Mouse (Mus musculus): ENCODE data around the gene Dalrd3. TPM values are rescaled to one million over a fixed set of nuclear protein-coding genes. Genes with fewer than 3 reads are reported as not detected.
"Not testable (repeated sequence)": the region's sequence is repeated elsewhere in the genome, so short reads cannot be mapped to it uniquely, and the experiment has no call there.

Dalrd3 gene
- polyA plus RNA-seq, 1 experiment from 2014 or later = 175 TPM

GRCm38 (mm10) chr9:108599021-108599566 is 29.4 kb downstream of the Dalrd3 start:
- Histone ChIP-seq H3K9me3 (ENCODE audit: control insufficient read depth, low read length) (no peaks in the 10 kb centered on the region), H3K27ac (ENCODE audit: low read depth, low read length) (no peak overlapping the region), H3K9ac (ENCODE audit: low read depth, low read length) (no peak overlapping the region), H3K4me3 (ENCODE audit: low read depth, low read length) (no peak overlapping the region), H3K4me2 (replicated peaks; ENCODE audit: low read depth, low read length) (no peak overlapping the region), H3K36me3 (ENCODE audit: control insufficient read depth, insufficient read depth, low read length) (peaks cover 3% of the 10 kb centered on the region; the same call in 1 of the 2 replicates), H3K4me1 (replicated peaks; ENCODE audit: control insufficient read depth, insufficient read depth, low read length) (no peaks in the 10 kb centered on the region), H3K27me3 (ENCODE audit: control insufficient read depth, insufficient read depth, low read length) (no peaks in the 10 kb centered on the region)
- WGBS = 79% methylated on average over 4 of the region's 4 CpGs
- DNase-seq (ENCODE audit: low spot score) (peak; percentile 91), ATAC-seq (ENCODE audit: low FRiP score) (no peak)

GRCm38 (mm10) chr9:108600011-108600410 is 30.3 kb downstream of the Dalrd3 start:
- Histone ChIP-seq H3K4me1 (replicated peaks; ENCODE audit: control insufficient read depth, insufficient read depth, low read length) (no peaks in the 10 kb centered on the region), H3K9me3 (ENCODE audit: control insufficient read depth, low read length) (no peaks in the 10 kb centered on the region), H3K27me3 (ENCODE audit: control insufficient read depth, insufficient read depth, low read length) (no peaks in the 10 kb centered on the region), H3K4me3 (ENCODE audit: low read depth, low read length) (no peak overlapping the region), H3K4me2 (replicated peaks; ENCODE audit: low read depth, low read length) (no peak overlapping the region), H3K27ac (ENCODE audit: low read depth, low read length) (no peak overlapping the region), H3K36me3 (ENCODE audit: control insufficient read depth, insufficient read depth, low read length) (peaks cover 3% of the 10 kb centered on the region; the same call in 1 of the 2 replicates), H3K9ac (ENCODE audit: low read depth, low read length) (no peak overlapping the region)
- ATAC-seq (ENCODE audit: low FRiP score) = no peak
- WGBS = 54% methylated on average over 2 of the region's 2 CpGs
- no peak for DNase-seq (ENCODE audit: low spot score)

- Histone ChIP-seq H3K4me3 (ENCODE audit: low read depth, low read length) (no peak overlapping the region), H3K4me2 (replicated peaks; ENCODE audit: low read depth, low read length) (no peak overlapping the region), H3K27me3 (ENCODE audit: control insufficient read depth, insufficient read depth, low read length) (no peaks in the 10 kb centered on the region), H3K9me3 (ENCODE audit: control insufficient read depth, low read length) (no peaks in the 10 kb centered on the region), H3K4me1 (replicated peaks; ENCODE audit: control insufficient read depth, insufficient read depth, low read length) (no peaks in the 10 kb centered on the region), H3K9ac (ENCODE audit: low read depth, low read length) (no peak overlapping the region), H3K36me3 (ENCODE audit: control insufficient read depth, insufficient read depth, low read length) (peaks cover 7% of the 10 kb centered on the region; the same call in 1 of the 2 replicates), H3K27ac (ENCODE audit: low read depth, low read length) (no peak overlapping the region)
- ATAC-seq (ENCODE audit: low FRiP score) (no peak), DNase-seq (ENCODE audit: low spot score) (no peak)
- 83% methylated on average over 4 of the region's 4 CpGs for WGBS
Observed at GRCm38 (mm10) chr9:108601986-108602385, 32.3 kb downstream of the Dalrd3 start.

- H3K4me2 ChIP-seq (replicated peaks; ENCODE audit: low read depth, low read length); DNase-seq (ENCODE audit: low spot score); ATAC-seq (ENCODE audit: low FRiP score); H3K9ac ChIP-seq (ENCODE audit: low read depth, low read length); H3K4me3 ChIP-seq (ENCODE audit: low read depth, low read length); H3K27ac ChIP-seq (ENCODE audit: low read depth, low read length); H3K27me3 ChIP-seq (ENCODE audit: control insufficient read depth, insufficient read depth, low read length); H3K4me1 ChIP-seq (replicated peaks; ENCODE audit: control insufficient read depth, insufficient read depth, low read length); H3K9me3 ChIP-seq (ENCODE audit: control insufficient read depth, low read length): not testable (repeated sequence)
- peaks cover 13% of the 10 kb centered on the region; the same call in 1 of the 2 replicates for H3K36me3 ChIP-seq (ENCODE audit: control insufficient read depth, insufficient read depth, low read length)
- WGBS = 92% methylated on average over 5 of the region's 5 CpGs
Observed at GRCm38 (mm10) chr9:108607929-108608328, 38.2 kb downstream of the Dalrd3 start.

GRCm38 (mm10) chr9:108608889-108609288 is 39.2 kb downstream of the Dalrd3 start:
- no peak overlapping the region for H3K9ac ChIP-seq (ENCODE audit: low read depth, low read length)
- no peaks in the 10 kb centered on the region for H3K27me3 ChIP-seq (ENCODE audit: control insufficient read depth, insufficient read depth, low read length)
- no peaks in the 10 kb centered on the region for H3K9me3 ChIP-seq (ENCODE audit: control insufficient read depth, low read length)
- H3K4me2 ChIP-seq (replicated peaks; ENCODE audit: low read depth, low read length) = no peak overlapping the region
- H3K36me3 ChIP-seq (ENCODE audit: control insufficient read depth, insufficient read depth, low read length) = peaks cover 10% of the 10 kb centered on the region; the same call in 1 of the 2 replicates
- WGBS = 96% methylated on average over 4 of the region's 4 CpGs
- DNase-seq (ENCODE audit: low spot score) (no peak), ATAC-seq (ENCODE audit: low FRiP score) (no peak)
- H3K27ac ChIP-seq (ENCODE audit: low read depth, low read length) = no peak overlapping the region
- H3K4me3 ChIP-seq (ENCODE audit: low read depth, low read length) = no peak overlapping the region
- H3K4me1 ChIP-seq (replicated peaks; ENCODE audit: control insufficient read depth, insufficient read depth, low read length) = no peaks in the 10 kb centered on the region

GRCm38 (mm10) chr9:108611488-108611887 is 41.8 kb downstream of the Dalrd3 start:
- Histone ChIP-seq H3K27me3 (ENCODE audit: control insufficient read depth, insufficient read depth, low read length) (no peaks in the 10 kb centered on the region), H3K4me3 (ENCODE audit: low read depth, low read length) (no peak overlapping the region), H3K9ac (ENCODE audit: low read depth, low read length) (no peak overlapping the region), H3K9me3 (ENCODE audit: control insufficient read depth, low read length) (no peaks in the 10 kb centered on the region), H3K4me1 (replicated peaks; ENCODE audit: control insufficient read depth, insufficient read depth, low read length) (no peaks in the 10 kb centered on the region), H3K27ac (ENCODE audit: low read depth, low read length) (no peak overlapping the region), H3K36me3 (ENCODE audit: control insufficient read depth, insufficient read depth, low read length) (peaks cover 6% of the 10 kb centered on the region; the same call in 1 of the 2 replicates), H3K4me2 (replicated peaks; ENCODE audit: low read depth, low read length) (no peak overlapping the region)
- 97% methylated on average over 10 of the region's 10 CpGs for WGBS
- no peak for ATAC-seq (ENCODE audit: low FRiP score)
- no peak for DNase-seq (ENCODE audit: low spot score)

- 90% methylated on average over 1 of the region's 1 CpGs for WGBS
- Histone ChIP-seq H3K9me3 (ENCODE audit: control insufficient read depth, low read length) (no peaks in the 10 kb centered on the region), H3K4me1 (replicated peaks; ENCODE audit: control insufficient read depth, insufficient read depth, low read length) (no peaks in the 10 kb centered on the region), H3K9ac (ENCODE audit: low read depth, low read length) (no peak overlapping the region), H3K27ac (ENCODE audit: low read depth, low read length) (no peak overlapping the region), H3K27me3 (ENCODE audit: control insufficient read depth, insufficient read depth, low read length) (no peaks in the 10 kb centered on the region), H3K4me2 (replicated peaks; ENCODE audit: low read depth, low read length) (no peak overlapping the region), H3K36me3 (ENCODE audit: control insufficient read depth, insufficient read depth, low read length) (no peaks in the 10 kb centered on the region; the same call in 1 of the 2 replicates), H3K4me3 (ENCODE audit: low read depth, low read length) (no peak overlapping the region)
- DNase-seq (ENCODE audit: low spot score) = no peak
- no peak for ATAC-seq (ENCODE audit: low FRiP score)
Observed at GRCm38 (mm10) chr9:108617301-108617700, 47.6 kb downstream of the Dalrd3 start.

MicroRNAs within 50 kb of the gene (microRNA counts, 519-probe panel; counts per million panel counts)
- microRNA mmu-miR-191 (4,696 counts per million, percentile 56 among the panel's probes with 10 or more counts), microRNA mmu-miR-425 (3,467 counts per million, percentile 23 among the panel's probes with 10 or more counts)

Other genes with a start within 250 kb of the Dalrd3 start
- gene Gpx1, start 231.0 kb upstream of the Dalrd3 start, polyA plus RNA-seq (2014; fragmentation: Nextera tagmentation; extraction: Ambion mirVana) = 821 and 840 TPM in 2 replicates
- 131 and 143 TPM in 2 replicates for gene Usp4, start 222.0 kb upstream of the Dalrd3 start, polyA plus RNA-seq (2014; fragmentation: Nextera tagmentation; extraction: Ambion mirVana)
- 1.0 and 1.8 TPM in 2 replicates for gene 1700102P08Rik, start 177.1 kb upstream of the Dalrd3 start, polyA plus RNA-seq (2014; fragmentation: Nextera tagmentation; extraction: Ambion mirVana)
- gene Ccdc36, start 141.4 kb upstream of the Dalrd3 start, polyA plus RNA-seq (2014; fragmentation: Nextera tagmentation; extraction: Ambion mirVana) = 1.3 and 1.6 TPM in 2 replicates
- gene BC048562, start 133.4 kb upstream of the Dalrd3 start, polyA plus RNA-seq (2014; fragmentation: Nextera tagmentation; extraction: Ambion mirVana) = not detected in 2 replicates
- gene Ccdc71, start 109.4 kb upstream of the Dalrd3 start, polyA plus RNA-seq (2014; fragmentation: Nextera tagmentation; extraction: Ambion mirVana) = 44.1 TPM in 2 replicates
- gene Klhdc8b, start 108.3 kb upstream of the Dalrd3 start, polyA plus RNA-seq (2014; fragmentation: Nextera tagmentation; extraction: Ambion mirVana) = 23.8 and 28.8 TPM in 2 replicates
- gene Lamb2, start 90.2 kb upstream of the Dalrd3 start, polyA plus RNA-seq (2014; fragmentation: Nextera tagmentation; extraction: Ambion mirVana) = 11.3 and 13.4 TPM in 2 replicates
- gene Usp19, start 79.3 kb upstream of the Dalrd3 start, polyA plus RNA-seq (2014; fragmentation: Nextera tagmentation; extraction: Ambion mirVana) = 58.9 and 60.4 TPM in 2 replicates
- 98.1 and 101 TPM in 2 replicates for gene Qars, start 62.2 kb upstream of the Dalrd3 start, polyA plus RNA-seq (2014; fragmentation: Nextera tagmentation; extraction: Ambion mirVana)
- gene Qrich1, start 53.1 kb upstream of the Dalrd3 start, polyA plus RNA-seq (2014; fragmentation: Nextera tagmentation; extraction: Ambion mirVana) = 154 and 166 TPM in 2 replicates
- gene Impdh2, start 9.6 kb upstream of the Dalrd3 start, polyA plus RNA-seq (2014; fragmentation: Nextera tagmentation; extraction: Ambion mirVana) = 163 and 169 TPM in 2 replicates
- gene Ndufaf3, start 2.5 kb upstream of the Dalrd3 start, polyA plus RNA-seq (2014; fragmentation: Nextera tagmentation; extraction: Ambion mirVana) = 58.8 and 59.4 TPM in 2 replicates
- 114 and 124 TPM in 2 replicates for gene Wdr6, start 8.9 kb downstream of the Dalrd3 start, polyA plus RNA-seq (2014; fragmentation: Nextera tagmentation; extraction: Ambion mirVana)
- 6.7 and 8.6 TPM in 2 replicates for gene P4htm, start 27.8 kb downstream of the Dalrd3 start, polyA plus RNA-seq (2014; fragmentation: Nextera tagmentation; extraction: Ambion mirVana)
- 41.6 and 49.1 TPM in 2 replicates for gene Arih2, start 79.5 kb downstream of the Dalrd3 start, polyA plus RNA-seq (2014; fragmentation: Nextera tagmentation; extraction: Ambion mirVana)
- gene Slc25a20, start 92.2 kb downstream of the Dalrd3 start, polyA plus RNA-seq (2014; fragmentation: Nextera tagmentation; extraction: Ambion mirVana) = 22.8 and 27.5 TPM in 2 replicates
- gene Prkar2a, start 119.4 kb downstream of the Dalrd3 start, polyA plus RNA-seq (2014; fragmentation: Nextera tagmentation; extraction: Ambion mirVana) = 45.0 and 52.0 TPM in 2 replicates
- 122 and 136 TPM in 2 replicates for gene Ip6k2, start 213.9 kb downstream of the Dalrd3 start, polyA plus RNA-seq (2014; fragmentation: Nextera tagmentation; extraction: Ambion mirVana)
- 10.5 and 13.0 TPM in 2 replicates for gene Nckipsd, start 238.5 kb downstream of the Dalrd3 start, polyA plus RNA-seq (2014; fragmentation: Nextera tagmentation; extraction: Ambion mirVana)